Mouse (Mus musculus): Measurements from ENCODE around the gene Zc3h18. TPM values are rescaled to one million over a fixed set of nuclear protein-coding genes. Genes with fewer than 3 reads are reported as not detected.

Gene Zc3h18
- total and polyA plus RNA-seq, 3 experiments = 30.2 to 122 (median 98.5) TPM

- TF ChIP-seq HCFC1 (IDR thresholded peaks at IDR 0.05; ENCODE audit: low read depth, low read length) (no peak), JUND (IDR thresholded peaks at IDR 0.05; ENCODE audit: low read depth, low read length) (no peak), ZC3H11A (IDR thresholded peaks at IDR 0.05; ENCODE audit: low read depth, low read length) (no peak), CHD1 (IDR thresholded peaks at IDR 0.05; ENCODE audit: low read depth, low read length) (no peak), TBP (IDR thresholded peaks at IDR 0.05; ENCODE audit: low read depth, low read length) (no peak), ZNF384 (IDR thresholded peaks at IDR 0.05; ENCODE audit: low read depth, low read length) (no peak), KAT2A (conservative IDR thresholded peaks at IDR 0.05; ENCODE audit: low read depth, low read length) (no peak), MEF2A (IDR thresholded peaks at IDR 0.05; ENCODE audit: extremely low read depth, insufficient replicate concordance, low read depth, low read length, poor library complexity, severe bottlenecking) (no peak), EP300 (IDR thresholded peaks at IDR 0.05; ENCODE audit: low read depth in 1 of 2, low read length in 2 of 2) (no peak), MYC (IDR thresholded peaks at IDR 0.05; ENCODE audit: low read depth, low read length) (no peak), MAFK (IDR thresholded peaks at IDR 0.05; ENCODE audit: borderline replicate concordance, low read depth, low read length) (no peak), ELF1 (IDR thresholded peaks at IDR 0.05; ENCODE audit: low read depth, low read length) (no peak), GABPA (IDR thresholded peaks at IDR 0.05; ENCODE audit: low read depth, low read length) (no peak), POLR2A (IDR thresholded peaks at IDR 0.05; ENCODE audit: control insufficient read depth in 1 of 2, insufficient read depth in 1 of 2, low read depth in 1 of 2, low read length in 2 of 2, poor library complexity in 1 of 2) (no peak), E2F4 (IDR thresholded peaks at IDR 0.05; ENCODE audit: borderline replicate concordance, low read depth, low read length) (no peak), ZMIZ1 (IDR thresholded peaks at IDR 0.05; ENCODE audit: low read depth, low read length) (no peak), ZKSCAN1 (IDR thresholded peaks at IDR 0.05; ENCODE audit: low read depth, low read length) (no peak), ETS1 (IDR thresholded peaks at IDR 0.05; ENCODE audit: low read depth, low read length) (no peak), USF2 (IDR thresholded peaks at IDR 0.05; ENCODE audit: borderline replicate concordance in 1 of 2, insufficient read depth in 1 of 2, low read depth in 1 of 2, low read length in 2 of 2) (no peak)
- Histone ChIP-seq H3K9me3 (replicated peaks; ENCODE audit: insufficient read depth, low read length) (no peaks in the 10 kb centered on the region), H3K36me3 (ENCODE audit: control insufficient read depth in 1 of 2, insufficient read depth in 2 of 2, low read length in 2 of 2) (peaks cover 7 to 10% of the 10 kb centered on the region in 2 experiments), H3K27me3 (ENCODE audit: control insufficient read depth in 1 of 2, insufficient read depth in 2 of 2, low read length in 2 of 2) (no peaks in the 10 kb centered on the region), H3K79me2 (ENCODE audit: control insufficient read depth, insufficient read depth, low read length, poor library complexity) (no peaks in the 10 kb centered on the region), H3K4me1 (ENCODE audit: control insufficient read depth in 1 of 2, insufficient read depth in 2 of 2, low read length in 2 of 2) (peaks cover 8% of the 10 kb centered on the region in 2 experiments), H3K27ac (ENCODE audit: control insufficient read depth, low read depth, low read length) (no peak overlapping the region), H3K4me3 (ENCODE audit: control insufficient read depth in 1 of 2, insufficient read depth in 1 of 2, low read depth in 2 of 2, low read length in 2 of 2) (no peak overlapping the region), H3K9ac (ENCODE audit: control insufficient read depth, low read depth, low read length, poor library complexity, severe bottlenecking) (no peak overlapping the region)
- no peak for DNase-seq (ENCODE audit: low read depth, low spot score)
These were observed 43.6 kb downstream of the Zc3h18 start for GRCm38 (mm10) chr8:122419881-122420555.

All from MEL (cell line).